Mouse (Mus musculus): Measurements from ENCODE around the gene Gm20431.

Gm20431 gene

GRCm38 (mm10) chr2:167568112-167568511 lies 93.2 kb downstream of the Gm20431 start:
- no peak for DNase-seq

GRCm38 (mm10) chr2:167565682-167566081 lies 95.6 kb downstream of the Gm20431 start:
- peak in 1 of 2 experiments; percentile 29 for DNase-seq

GRCm38 (mm10) chr2:167565312-167565656 lies 96.0 kb downstream of the Gm20431 start:
- DNase-seq: no peak

GRCm38 (mm10) chr2:167564551-167565311 lies 96.6 kb downstream of the Gm20431 start:
- DNase-seq: no peak

- no peak for DNase-seq
These were observed 97.6 kb downstream of the Gm20431 start for GRCm38 (mm10) chr2:167563703-167564102.

- DNase-seq: no peak
These were observed 98.3 kb downstream of the Gm20431 start for GRCm38 (mm10) chr2:167563035-167563434.

- no peak for DNase-seq
These were observed 99.2 kb downstream of the Gm20431 start for GRCm38 (mm10) chr2:167562101-167562500.

- DNase-seq: no peak
These were observed 101.9 kb downstream of the Gm20431 start for GRCm38 (mm10) chr2:167559413-167559812.
